Mouse (Mus musculus) small intestine, adult 2 months (tissue): Measurements from ENCODE around the gene Ascl4.

ENCODE experiments used
- CTCF ChIP-seq: fragments of 200-500 bp; IDR thresholded peaks from 2 replicates; pipeline ENCODE4 v1.5.1; 2012; ENCODE audit warnings: low read depth, mild to moderate bottlenecking, control low read depth, inconsistent platforms, low read length, moderate library complexity, mixed read lengths; ENCODE audit not compliant: insufficient replicate concordance, insufficient read length; ENCODE audit errors: extremely low read depth
- POLR2A ChIP-seq: fragments of 200-500 bp; IDR thresholded peaks from 2 replicates; pipeline ENCODE4 v1.6.1; 2012; ENCODE audit warnings: low read depth, mild to moderate bottlenecking, control low read depth, inconsistent platforms, low read length, moderate library complexity

GRCm38 (mm10) chr10:85916498-85917309 lies 10.8 kb upstream of the Ascl4 start, which contains the start of gene Prdm4:
- TF ChIP-seq POLR2A (no peak; the same call in none of the 2 replicates), CTCF (0 out of 2 replicates have a peak, but pooled peaks have one; percentile 16)
